Mouse (Mus musculus): ENCODE data around the gene Gm20388. TPM values are rescaled to one million over a fixed set of nuclear protein-coding genes. Genes with fewer than 3 reads are reported as not detected.
A peak's percentile ranks its signal among the peaks of the same experiment; 100 is the strongest.

The Gm20388 gene
- polyA plus RNA-seq, 1 experiment from 2014 or later = not detected

MicroRNA genes within 50 kb of the gene (microRNA counts, 519-probe panel; counts per million panel counts)
- microRNA mmu-miR-1967 = 2,917 counts per million, percentile 69 among the panel's probes with 10 or more counts

Small RNA genes lying within 50 kb of the gene (microRNA-seq; reads per million reads assigned to microRNA genes)
- gene Gm22715 = not detected
- gene Gm24366 = not detected
- not detected for gene Gm27530
- gene Mir1967 = not detected
- not detected for gene Mir6396
- gene Mir7079 = 0.55 reads per million
- not detected for gene Mir7080
- gene Mir7237 = 1.5 reads per million
- gene Mir7687 = 1.3 reads per million

Other genes starting within 250 kb of the Gm20388 start
- gene Wfdc1, start 244.5 kb upstream of the Gm20388 start, polyA plus RNA-seq (2015; fragmentation: Nextera tagmentation; extraction: Ambion mirVana) = 0.25 TPM in 1 of 2 replicates, not detected in the other
- gene Atp2c2, start 210.8 kb upstream of the Gm20388 start, polyA plus RNA-seq (2015; fragmentation: Nextera tagmentation; extraction: Ambion mirVana) = 2.1 and 2.3 TPM in 2 replicates
- 11.6 and 11.7 TPM in 2 replicates for gene Tldc1, start 132.4 kb upstream of the Gm20388 start, polyA plus RNA-seq (2015; fragmentation: Nextera tagmentation; extraction: Ambion mirVana)
- gene Cotl1, start 70.3 kb upstream of the Gm20388 start, polyA plus RNA-seq (2015; fragmentation: Nextera tagmentation; extraction: Ambion mirVana) = 71.3 and 90.2 TPM in 2 replicates
- 8.4 and 11.6 TPM in 2 replicates for gene Klhl36, start 48.6 kb upstream of the Gm20388 start, polyA plus RNA-seq (2015; fragmentation: Nextera tagmentation; extraction: Ambion mirVana)
- 127 and 144 TPM in 2 replicates for gene Usp10, start 481 bp upstream of the Gm20388 start, polyA plus RNA-seq (2015; fragmentation: Nextera tagmentation; extraction: Ambion mirVana)
- 6.9 and 7.8 TPM in 2 replicates for gene Crispld2, start 81.6 kb downstream of the Gm20388 start, polyA plus RNA-seq (2015; fragmentation: Nextera tagmentation; extraction: Ambion mirVana)
- gene Zdhhc7, start 190.6 kb downstream of the Gm20388 start, polyA plus RNA-seq (2015; fragmentation: Nextera tagmentation; extraction: Ambion mirVana) = 31.2 and 36.0 TPM in 2 replicates
- gene 6430548M08Rik, start 203.3 kb downstream of the Gm20388 start, polyA plus RNA-seq (2015; fragmentation: Nextera tagmentation; extraction: Ambion mirVana) = 3.7 and 3.8 TPM in 2 replicates